Mouse (Mus musculus): ENCODE measurements around the gene Kifc3.

GRCm38 (mm10) chr8:95075504-95075903 lies 127.1 kb downstream of the Kifc3 start:
- TF ChIP-seq CTCF (IDR thresholded peaks at IDR 0.05; ENCODE audit: low read depth, low read length) (no peak), POLR2A (IDR thresholded peaks at IDR 0.05; ENCODE audit: extremely low read depth, insufficient read depth, low read length) (no peak)

Measured in liver, adult 2 months (tissue).